Mouse (Mus musculus) forebrain, embryonic 15.5 days (tissue): ENCODE results near the gene Strip2. TPM values are rescaled to one million over a fixed set of nuclear protein-coding genes. Genes with fewer than 3 reads are reported as not detected.

Experiments
- microRNA-seq: library from miRNA; unstranded; fragments of <30 nt; microRNA quantifications from one replicate; pipeline ENCODE4, GENCODE M21; 2016
- polyA plus RNA-seq: library from polyadenylated mRNA; unstranded; fragments of >200 nt; fragmentation: Nextera tagmentation; extraction: Ambion mirVana; gene quantifications from 2 replicates; pipeline ENCODE4 v1.2.1, GENCODE M21; 2015

Strip2 gene
- polyA plus RNA-seq, 1 experiment from 2014 or later: 3.0 TPM

Small RNA genes lying within 50 kb of the gene (microRNA-seq; reads per million reads assigned to microRNA genes)
- not detected for gene Gm23049

Other genes starting within 250 kb of the Strip2 start
- gene Tspan33, start 222.8 kb upstream of the Strip2 start, polyA plus RNA-seq: 5.0 and 7.4 TPM in 2 replicates
- gene Smo, start 181.5 kb upstream of the Strip2 start, polyA plus RNA-seq: 14.4 and 16.3 TPM in 2 replicates
- 12.9 and 13.0 TPM in 2 replicates for gene Ahcyl2, start 149.0 kb upstream of the Strip2 start, polyA plus RNA-seq
- 56.3 and 59.6 TPM in 2 replicates for gene Nrf1, start 131.0 kb downstream of the Strip2 start, polyA plus RNA-seq